Mouse (Mus musculus) heart, embryonic 13.5 days (tissue): ENCODE measurements around the gene Podxl. TPM values are rescaled to one million over a fixed set of nuclear protein-coding genes. Genes with fewer than 3 reads are reported as not detected.

Source experiments
- ATAC-seq: fragments of 200-750 bp; cut with Nextera tagmentation; 2 replicates; pipeline ENCODE4 v1.8.0; 2017; ENCODE audit warnings: moderate TSS enrichment; ENCODE audit not compliant: insufficient number of reproducible peaks, low FRiP score, low TSS enrichment; ENCODE audit errors: extremely low read depth
- H3K27ac ChIP-seq: fragments of 300-500 bp; sonication (generic); replicated peaks from 2 replicates; pipeline ENCODE4 v1.5.1; 2015; ENCODE audit warnings: moderate library complexity, mild to moderate bottlenecking, inconsistent platforms
- H3K27me3 ChIP-seq: fragments of 300-500 bp; sonication (generic); replicated peaks from 2 replicates; pipeline ENCODE4 v1.6.1; 2015; ENCODE audit warnings: mild to moderate bottlenecking, inconsistent platforms
- H3K36me3 ChIP-seq: fragments of 300-500 bp; sonication (generic); 2 replicates; pipeline ENCODE4 v1.6.1; 2015; ENCODE audit warnings: mild to moderate bottlenecking, inconsistent platforms
- H3K4me1 ChIP-seq: fragments of 300-500 bp; sonication (generic); 2 replicates; pipeline ENCODE4 v1.6.1; 2015; ENCODE audit warnings: inconsistent platforms
- H3K4me2 ChIP-seq: fragments of 300-500 bp; sonication (generic); 2 replicates; pipeline ENCODE4 v1.6.1; 2015; ENCODE audit warnings: inconsistent platforms, mild to moderate bottlenecking, moderate library complexity
- H3K4me3 ChIP-seq: fragments of 300-500 bp; sonication (generic); 2 replicates; pipeline ENCODE4 v1.5.1; 2015; ENCODE audit warnings: moderate library complexity, mild to moderate bottlenecking, inconsistent platforms
- H3K9ac ChIP-seq: fragments of 300-500 bp; sonication (generic); 2 replicates; pipeline ENCODE4 v1.6.1; 2015; ENCODE audit warnings: inconsistent platforms, mild to moderate bottlenecking, moderate library complexity
- H3K9me3 ChIP-seq: fragments of 300-500 bp; sonication (generic); 2 replicates; pipeline ENCODE4 v1.6.1; 2016; ENCODE audit warnings: inconsistent platforms
- WGBS: fragments of 180-500 bp; shearing (Covaris S2); methylation state at CpG from one replicate; pipeline ENCODE4 v1.1.7; 2015; ENCODE audit warnings: mixed read lengths; 5-methylcytosine and 5-hydroxymethylcytosine counted together
- polyA plus RNA-seq: library from polyadenylated mRNA; unstranded; fragments of >200 nt; fragmentation: Nextera tagmentation; extraction: Ambion mirVana; gene quantifications from 2 replicates; pipeline ENCODE4 v1.2.1, GENCODE M21; 2015

The Podxl gene
- polyA plus RNA-seq, 1 experiment from 2014 or later = 22.2 TPM

- Histone ChIP-seq H3K4me3 (no peak overlapping the region), H3K9ac (no peak overlapping the region), H3K4me1 (peaks cover 13% of the 10 kb centered on the region), H3K36me3 (no peaks in the 10 kb centered on the region), H3K4me2 (no peak overlapping the region), H3K27me3 (no peaks in the 10 kb centered on the region), H3K27ac (no peak overlapping the region), H3K9me3 (no peaks in the 10 kb centered on the region)
- 67% methylated on average over 1 of the region's 1 CpGs for WGBS
- ATAC-seq = no peak
These were observed 25.7 kb downstream of the Podxl start for GRCm38 (mm10) chr6:31538112-31538511.

GRCm38 (mm10) chr6:31537193-31537592, 26.6 kb downstream of the Podxl start:
- no peak overlapping the region for H3K27ac ChIP-seq
- no peak overlapping the region for H3K4me2 ChIP-seq
- no peak for ATAC-seq
- no peaks in the 10 kb centered on the region for H3K9me3 ChIP-seq
- peaks cover 7% of the 10 kb centered on the region for H3K4me1 ChIP-seq
- no peak overlapping the region for H3K9ac ChIP-seq
- WGBS = 70% methylated on average over 4 of the region's 4 CpGs
- no peak overlapping the region for H3K4me3 ChIP-seq
- H3K27me3 ChIP-seq = no peaks in the 10 kb centered on the region
- no peaks in the 10 kb centered on the region for H3K36me3 ChIP-seq

- WGBS = 91% methylated on average over 5 of the region's 5 CpGs
- no peak overlapping the region for H3K4me3 ChIP-seq
- H3K4me1 ChIP-seq = peaks cover 3% of the 10 kb centered on the region
- H3K4me2 ChIP-seq = no peak overlapping the region
- no peak overlapping the region for H3K27ac ChIP-seq
- no peak overlapping the region for H3K9ac ChIP-seq
- no peaks in the 10 kb centered on the region for H3K9me3 ChIP-seq
- no peak for ATAC-seq
- H3K27me3 ChIP-seq = no peaks in the 10 kb centered on the region
- H3K36me3 ChIP-seq = no peaks in the 10 kb centered on the region; the same call in 1 of the 2 replicates
These were observed 29.1 kb downstream of the Podxl start for GRCm38 (mm10) chr6:31534705-31535104.

- no peak for ATAC-seq
- no peak overlapping the region for H3K4me3 ChIP-seq
- peaks cover 8% of the 10 kb centered on the region for H3K36me3 ChIP-seq
- H3K27me3 ChIP-seq = no peaks in the 10 kb centered on the region
- H3K9me3 ChIP-seq = no peaks in the 10 kb centered on the region
- no peak overlapping the region for H3K4me2 ChIP-seq
- no peak overlapping the region for H3K9ac ChIP-seq
- WGBS = 54% methylated on average over 3 of the region's 3 CpGs
- H3K27ac ChIP-seq = no peak overlapping the region
- no peaks in the 10 kb centered on the region for H3K4me1 ChIP-seq
These were observed 31.9 kb downstream of the Podxl start for GRCm38 (mm10) chr6:31531880-31532279.

GRCm38 (mm10) chr6:31528339-31528738, 35.4 kb downstream of the Podxl start:
- no peak overlapping the region for H3K4me3 ChIP-seq
- no peak overlapping the region for H3K27ac ChIP-seq
- H3K9me3 ChIP-seq = no peaks in the 10 kb centered on the region
- H3K36me3 ChIP-seq = peaks cover 34% of the 10 kb centered on the region
- no peaks in the 10 kb centered on the region for H3K4me1 ChIP-seq
- no peaks in the 10 kb centered on the region for H3K27me3 ChIP-seq
- 75% methylated on average over 5 of the region's 5 CpGs for WGBS
- no peak overlapping the region for H3K9ac ChIP-seq
- ATAC-seq = no peak
- no peak overlapping the region for H3K4me2 ChIP-seq

GRCm38 (mm10) chr6:31527897-31528296, 35.9 kb downstream of the Podxl start:
- no peak for ATAC-seq
- Histone ChIP-seq H3K9ac (no peak overlapping the region), H3K27me3 (no peaks in the 10 kb centered on the region), H3K4me3 (no peak overlapping the region), H3K27ac (no peak overlapping the region), H3K4me1 (no peaks in the 10 kb centered on the region), H3K9me3 (no peaks in the 10 kb centered on the region), H3K36me3 (peaks cover 37% of the 10 kb centered on the region), H3K4me2 (no peak overlapping the region)
- 57% methylated on average over 7 of the region's 7 CpGs for WGBS

GRCm38 (mm10) chr6:31526929-31527328, 36.9 kb downstream of the Podxl start:
- Histone ChIP-seq H3K4me3 (no peak overlapping the region), H3K27ac (no peak overlapping the region), H3K27me3 (no peaks in the 10 kb centered on the region), H3K36me3 (peaks cover 46% of the 10 kb centered on the region), H3K4me2 (no peak overlapping the region), H3K4me1 (no peaks in the 10 kb centered on the region), H3K9me3 (no peaks in the 10 kb centered on the region), H3K9ac (no peak overlapping the region)
- no peak for ATAC-seq
- 65% methylated on average over 5 of the region's 5 CpGs for WGBS

GRCm38 (mm10) chr6:31525231-31525900, 38.4 kb downstream of the Podxl start:
- Histone ChIP-seq H3K9me3 (no peaks in the 10 kb centered on the region), H3K36me3 (peaks cover 54% of the 10 kb centered on the region), H3K27me3 (no peaks in the 10 kb centered on the region), H3K4me2 (no peak overlapping the region), H3K4me1 (no peaks in the 10 kb centered on the region), H3K4me3 (no peak overlapping the region), H3K27ac (no peak overlapping the region), H3K9ac (no peak overlapping the region)
- no peak for ATAC-seq
- WGBS = 61% methylated on average over 6 of the region's 6 CpGs

GRCm38 (mm10) chr6:31524647-31525046, 39.1 kb downstream of the Podxl start:
- ATAC-seq = no peak
- Histone ChIP-seq H3K4me2 (no peak overlapping the region), H3K9ac (no peak overlapping the region), H3K36me3 (peaks cover 54% of the 10 kb centered on the region), H3K27me3 (no peaks in the 10 kb centered on the region), H3K4me3 (no peak overlapping the region), H3K9me3 (no peaks in the 10 kb centered on the region), H3K27ac (no peak overlapping the region), H3K4me1 (no peaks in the 10 kb centered on the region)
- WGBS = 72% methylated on average over 8 of the region's 8 CpGs

- H3K27me3 ChIP-seq = no peaks in the 10 kb centered on the region
- 84% methylated on average over 13 of the region's 13 CpGs for WGBS
- ATAC-seq = no peak
- H3K4me3 ChIP-seq = no peak overlapping the region
- H3K27ac ChIP-seq = no peak overlapping the region
- H3K9me3 ChIP-seq = no peaks in the 10 kb centered on the region
- peaks cover 54% of the 10 kb centered on the region for H3K36me3 ChIP-seq
- H3K4me1 ChIP-seq = peaks cover 2% of the 10 kb centered on the region
- H3K4me2 ChIP-seq = no peak overlapping the region
- H3K9ac ChIP-seq = no peak overlapping the region
These were observed 39.7 kb downstream of the Podxl start for GRCm38 (mm10) chr6:31524121-31524520.

- Histone ChIP-seq H3K36me3 (peaks cover 53% of the 10 kb centered on the region), H3K9me3 (no peaks in the 10 kb centered on the region), H3K27me3 (no peaks in the 10 kb centered on the region), H3K4me1 (peaks cover 7% of the 10 kb centered on the region), H3K4me3 (no peak overlapping the region), H3K9ac (no peak overlapping the region), H3K27ac (no peak overlapping the region), H3K4me2 (no peak overlapping the region)
- WGBS = 87% methylated on average over 4 of the region's 4 CpGs
- ATAC-seq = no peak
These were observed 40.1 kb downstream of the Podxl start for GRCm38 (mm10) chr6:31523657-31524056.

GRCm38 (mm10) chr6:31523039-31523438, 40.7 kb downstream of the Podxl start:
- no peak for ATAC-seq
- H3K4me1 ChIP-seq = peaks cover 13% of the 10 kb centered on the region
- H3K36me3 ChIP-seq = peaks cover 47% of the 10 kb centered on the region
- no peak overlapping the region for H3K4me3 ChIP-seq
- no peak overlapping the region for H3K9ac ChIP-seq
- no peak overlapping the region for H3K4me2 ChIP-seq
- H3K9me3 ChIP-seq = no peaks in the 10 kb centered on the region
- no peak overlapping the region for H3K27ac ChIP-seq
- no peaks in the 10 kb centered on the region for H3K27me3 ChIP-seq
- WGBS = 72% methylated on average over 5 of the region's 5 CpGs
